Mouse (Mus musculus) layer of hippocampus, postnatal 25 days (tissue): ENCODE measurements at regions not wholly inside any gene's neighbourhood (a gene's known extent, or its start where the extent isn't known, plus 50 kb on each side); places are given as distances from the start of the nearest gene placed in this dataset.

ENCODE experiments used
- DNase-seq, 2 experiments: peaks; one replicate each; pipeline ENCODE4 v3.0.0; 2022; ENCODE audit warnings: mixed read lengths in 2 of 2, low spot score in 1 of 2; ENCODE audit errors: extremely low spot score in 1 of 2

DNA sequence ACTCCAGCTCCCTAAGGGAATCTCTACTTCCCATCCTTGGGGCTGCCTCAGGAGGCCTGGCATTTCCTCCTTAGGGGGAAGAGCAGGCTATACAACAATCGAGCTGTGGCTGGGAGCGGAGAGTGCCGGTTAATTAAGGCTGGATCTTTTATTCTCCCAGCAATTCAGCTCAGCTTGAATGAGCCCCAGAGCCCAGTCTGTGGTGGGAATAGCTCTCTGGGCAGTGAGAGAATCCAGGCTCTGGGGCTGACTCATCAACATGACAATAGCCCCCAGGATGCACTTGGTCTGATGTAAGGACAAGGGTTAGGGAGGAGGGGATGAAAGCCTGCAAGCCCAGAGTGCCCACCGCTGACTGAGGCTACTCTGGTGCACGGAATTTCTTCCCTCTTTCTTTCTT, 280.2 kb upstream of the Sox9 start:
- no peak for DNase-seq

DNA sequence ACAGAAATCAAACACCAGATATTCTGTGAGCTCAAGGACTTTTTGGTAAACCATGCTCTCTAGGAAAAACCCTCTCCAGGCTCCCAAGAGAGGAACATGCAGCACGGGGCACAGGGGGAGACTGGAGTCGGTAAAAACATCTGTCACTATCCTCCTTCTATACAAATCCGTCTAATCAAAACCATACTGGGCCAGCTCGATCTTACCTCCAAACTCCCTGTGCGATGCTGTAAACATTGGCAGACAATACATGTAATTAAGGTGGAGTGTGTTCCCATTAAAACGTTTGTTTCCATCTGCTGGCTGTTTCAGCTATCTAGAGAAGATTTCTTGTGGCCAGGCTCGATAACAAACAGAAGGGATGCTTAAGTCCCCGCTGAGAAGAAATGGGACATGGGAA, 262.9 kb upstream of the Sox9 start:
- no peak for DNase-seq

DNA sequence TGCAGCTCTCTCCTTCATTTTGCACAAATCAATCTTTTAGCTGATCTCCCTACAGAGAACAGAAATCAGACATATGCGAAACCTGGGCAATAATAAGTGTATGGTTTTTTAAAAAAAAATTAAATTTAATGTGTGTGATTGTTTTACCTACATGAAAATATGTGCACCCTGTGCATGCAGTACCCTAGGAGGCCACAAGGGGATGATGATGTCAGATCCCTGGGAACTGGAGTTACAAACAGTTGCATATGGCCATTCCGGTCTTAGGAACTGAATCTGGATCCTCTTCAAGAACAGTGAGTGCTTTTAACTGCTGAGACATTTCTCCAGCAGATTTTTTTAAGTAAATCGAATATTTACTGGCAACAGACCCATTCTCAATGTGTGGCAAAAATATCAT, 257.0 kb upstream of the Sox9 start:
- DNase-seq = no peak

DNA sequence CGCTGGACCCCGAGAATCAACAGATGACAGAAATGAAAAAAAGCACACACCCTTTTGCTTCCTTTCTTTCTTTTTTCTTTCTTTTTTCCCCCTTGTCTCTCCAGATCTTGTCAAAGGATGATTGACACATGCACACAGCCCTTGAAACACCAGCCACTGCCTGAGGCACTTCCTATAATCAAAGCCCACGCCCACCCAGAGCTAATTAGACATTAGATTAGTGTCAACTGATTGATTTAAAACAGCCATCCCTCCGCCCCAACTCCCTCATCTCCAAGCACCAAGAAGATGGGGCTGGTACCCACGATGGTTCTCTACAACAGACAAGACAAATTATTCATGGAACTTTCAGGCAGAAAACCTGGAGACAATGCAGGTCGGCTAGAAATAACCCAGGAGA, 239.5 kb upstream of the Sox9 start:
- DNase-seq = no peak

DNA sequence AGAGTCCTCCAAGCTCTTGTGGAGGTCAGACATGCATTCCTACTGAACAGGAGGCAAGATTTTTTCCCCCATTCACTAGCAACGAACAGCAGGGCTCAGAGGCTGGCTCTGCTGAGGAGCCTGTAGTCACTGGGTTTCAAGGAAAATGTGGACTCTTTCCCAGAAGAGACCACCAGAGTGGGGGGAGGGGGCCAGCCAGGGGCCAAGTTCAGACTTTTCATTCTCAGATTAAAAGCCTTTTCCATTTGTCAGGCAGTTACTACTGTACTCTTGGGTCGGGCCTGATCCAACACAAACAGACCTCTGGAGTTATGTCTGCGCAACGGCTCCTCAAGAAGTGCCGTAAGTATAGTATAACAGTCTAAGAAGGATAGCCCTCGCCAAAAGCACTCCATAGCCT, 238.6 kb upstream of the Sox9 start:
- DNase-seq = no peak

DNA sequence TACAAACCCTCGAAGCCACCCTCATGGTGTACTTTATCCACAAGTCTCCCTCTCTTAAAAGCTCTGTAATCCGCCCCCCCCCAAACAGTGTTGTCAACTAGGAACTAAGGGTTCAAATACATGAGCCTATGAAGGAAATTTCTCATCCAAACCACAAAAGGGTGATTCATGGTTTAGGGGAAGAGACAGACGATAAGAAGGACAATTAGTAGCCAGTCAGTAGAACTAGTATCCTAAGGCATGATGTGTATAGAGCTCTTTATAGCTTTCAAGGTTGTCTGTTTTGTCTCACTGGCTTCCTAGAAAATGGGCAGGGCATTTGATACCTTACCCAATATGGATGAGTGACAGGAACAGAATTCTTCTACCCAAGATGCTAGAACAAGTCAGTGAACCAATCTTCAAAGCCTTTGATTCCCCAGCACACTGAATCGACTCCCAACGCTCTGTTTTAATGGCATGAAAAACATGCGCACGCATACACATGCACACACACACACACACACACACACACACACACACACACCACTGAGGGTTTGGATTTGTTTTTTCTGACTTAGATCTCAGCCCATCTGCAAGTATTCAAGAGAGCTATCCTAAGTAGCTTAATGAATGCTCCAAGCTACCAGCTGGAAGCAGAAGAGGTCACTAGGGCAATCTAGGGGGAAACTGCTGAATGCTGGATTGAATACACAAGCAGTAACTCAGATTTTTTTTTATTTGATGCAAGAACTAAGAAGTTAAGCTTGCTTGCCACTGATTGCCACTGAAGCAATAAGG, 236.6 kb upstream of the Sox9 start:
- DNase-seq = no peak

DNA sequence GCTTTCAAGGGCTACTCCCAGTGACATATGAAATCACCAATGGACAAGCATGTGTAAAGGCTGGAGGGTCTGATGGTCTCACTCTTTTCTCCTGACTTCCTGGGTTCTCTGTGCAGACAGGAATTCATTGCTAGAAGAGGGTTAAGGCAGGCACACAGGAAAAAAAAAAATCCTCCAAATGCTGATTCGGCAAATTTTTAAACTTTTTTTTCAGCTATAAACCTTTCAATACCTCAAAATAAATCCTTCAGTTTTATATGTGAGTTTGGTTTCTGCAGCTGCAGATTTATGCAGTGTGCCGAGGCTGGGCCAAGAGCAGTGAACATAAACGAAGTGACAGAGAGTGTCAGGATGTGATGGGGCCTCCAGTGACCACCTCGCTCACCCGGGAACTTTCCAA, 235.9 kb upstream of the Sox9 start:
- DNase-seq = no peak

DNA sequence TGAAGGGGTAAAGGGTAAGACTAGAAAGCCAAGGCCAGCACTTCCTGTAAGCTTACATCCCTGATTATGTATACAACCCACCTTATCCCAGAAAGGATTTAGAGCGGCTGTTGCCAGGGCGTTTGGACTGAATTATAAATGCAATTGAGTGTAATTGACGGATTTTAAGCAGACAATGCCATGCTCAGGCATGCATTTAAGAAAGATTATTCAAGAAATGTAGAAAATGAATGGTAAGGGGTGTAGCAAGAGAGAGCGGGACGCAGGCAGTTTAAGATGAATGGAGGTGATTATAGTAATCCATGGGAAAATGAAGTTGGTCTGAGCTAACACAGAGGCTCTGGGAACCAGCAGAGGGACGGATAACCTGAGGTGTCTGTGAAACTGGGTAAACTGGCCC, 229.2 kb upstream of the Sox9 start:
- DNase-seq = no peak

DNA sequence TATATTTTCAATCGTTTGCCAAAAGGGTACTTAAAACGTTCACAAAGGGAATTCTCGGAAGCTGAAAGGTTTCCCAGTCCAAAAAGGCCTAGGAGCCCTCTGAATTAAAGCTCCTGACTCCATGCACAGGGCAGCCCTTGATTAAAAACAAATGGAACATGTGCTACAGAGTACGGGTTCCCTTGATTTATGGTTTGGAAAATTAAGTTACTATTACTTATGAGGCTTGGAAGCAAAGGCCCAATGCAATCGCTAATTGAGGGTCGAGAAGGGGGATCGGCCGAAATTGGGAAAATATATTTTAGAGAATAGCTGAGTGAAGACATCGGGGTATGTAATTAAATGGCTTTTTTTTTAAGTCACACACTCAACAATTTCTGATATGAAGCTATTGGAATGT, 219.0 kb upstream of the Sox9 start:
- no peak for DNase-seq

DNA sequence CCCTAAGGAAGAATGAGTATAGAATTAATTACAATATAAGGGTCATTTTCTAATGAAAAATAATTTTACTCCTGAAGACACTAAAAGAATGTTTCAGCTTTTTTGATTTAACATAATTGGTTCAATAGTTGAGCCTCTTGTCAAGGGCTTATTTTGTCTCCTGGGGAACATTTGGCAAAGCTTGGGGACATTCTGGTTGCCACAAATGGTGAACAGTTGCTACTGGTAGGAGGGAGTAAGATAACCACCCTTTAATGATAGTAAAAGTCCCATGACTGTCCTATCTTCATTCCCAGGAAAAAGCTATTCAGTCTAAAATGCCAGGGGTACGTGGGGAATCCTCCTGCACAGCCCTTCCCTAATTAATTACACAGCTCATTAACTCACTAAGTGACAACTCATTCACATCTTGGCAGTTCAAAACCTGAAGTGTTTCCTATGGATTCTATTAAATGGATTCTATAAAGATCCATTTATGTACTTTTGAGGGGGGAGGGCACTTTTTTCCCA, 217.3 kb upstream of the Sox9 start:
- peak in 1 of 2 experiments; percentile 16 for DNase-seq

DNA sequence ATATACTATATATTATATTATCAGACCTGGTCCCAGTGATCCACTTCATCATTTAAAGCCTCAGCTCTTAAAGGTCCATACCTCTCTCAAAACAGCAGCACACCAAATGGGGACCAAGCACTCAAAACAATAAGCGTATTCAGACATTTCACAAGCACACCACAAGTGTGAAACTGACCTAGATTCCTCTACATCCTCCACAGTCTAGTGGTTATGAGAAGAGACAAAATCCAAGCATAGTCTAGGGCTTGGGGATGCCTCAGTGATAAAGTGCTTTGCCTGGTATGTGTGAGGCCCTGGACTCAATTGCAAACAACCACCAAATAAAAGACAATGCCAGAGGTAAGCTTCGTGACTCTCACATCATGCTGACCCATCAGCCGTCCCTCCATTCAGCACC, 216.0 kb upstream of the Sox9 start:
- DNase-seq = no peak

DNA sequence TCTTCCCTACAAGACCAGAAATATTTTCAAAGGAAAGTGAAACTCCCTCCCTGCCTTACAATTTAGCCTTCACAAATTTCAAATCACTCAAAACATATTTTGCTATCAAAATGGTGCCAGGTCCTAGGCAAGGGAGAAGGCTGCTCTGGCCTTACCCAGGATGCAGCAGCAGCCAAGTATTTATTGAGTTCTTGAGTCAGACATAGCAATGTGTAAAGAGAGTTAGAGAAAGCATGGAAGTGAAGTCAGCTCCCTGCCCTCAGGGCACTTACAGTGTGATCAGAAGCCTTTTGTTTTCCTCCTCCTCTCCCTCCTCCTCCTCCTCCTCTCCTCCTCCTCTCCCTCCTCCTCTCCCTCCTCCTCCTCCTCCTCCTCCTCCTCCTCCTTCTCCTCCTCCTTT, 194.6 kb upstream of the Sox9 start:
- DNase-seq = no peak

DNA sequence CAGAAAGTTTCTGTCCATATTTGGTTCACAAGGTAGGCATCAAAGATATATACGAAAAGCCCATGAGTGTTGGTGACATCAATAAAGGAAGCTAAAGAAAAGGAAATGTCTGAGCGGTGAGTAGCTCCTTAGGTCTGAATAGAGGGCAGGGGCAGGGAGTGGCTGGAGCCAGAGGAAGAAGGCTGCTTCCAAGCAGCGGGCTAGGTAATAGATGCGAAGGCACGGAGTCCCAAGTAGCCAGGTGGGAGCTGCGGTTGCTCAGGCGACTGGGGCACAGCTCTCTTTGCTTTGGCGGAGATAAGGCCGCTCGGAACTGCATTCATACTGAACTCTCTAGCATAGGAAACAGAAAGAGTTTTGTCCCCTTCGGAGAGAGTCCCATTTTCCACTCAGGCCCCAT, 193.9 kb upstream of the Sox9 start:
- DNase-seq = no peak

DNA sequence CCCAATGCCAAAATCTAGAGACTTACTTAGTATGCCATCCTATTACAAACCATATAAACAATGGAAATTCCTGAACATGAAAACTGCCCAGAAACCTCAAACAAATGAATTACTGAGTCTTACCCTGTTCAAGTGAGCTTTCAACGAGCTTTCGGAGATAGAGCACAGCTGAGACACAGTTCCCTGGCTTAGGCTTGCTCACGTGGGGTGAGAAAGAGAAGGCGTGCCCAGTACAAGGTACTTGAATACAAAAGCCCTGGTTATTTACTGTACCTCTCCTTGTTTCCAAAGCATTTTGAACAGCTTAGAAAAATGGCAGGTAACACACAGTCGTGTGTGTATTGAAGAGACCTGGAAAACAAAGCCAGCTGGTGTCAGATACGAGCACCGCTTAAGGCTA, 191.8 kb upstream of the Sox9 start:
- no peak for DNase-seq

DNA sequence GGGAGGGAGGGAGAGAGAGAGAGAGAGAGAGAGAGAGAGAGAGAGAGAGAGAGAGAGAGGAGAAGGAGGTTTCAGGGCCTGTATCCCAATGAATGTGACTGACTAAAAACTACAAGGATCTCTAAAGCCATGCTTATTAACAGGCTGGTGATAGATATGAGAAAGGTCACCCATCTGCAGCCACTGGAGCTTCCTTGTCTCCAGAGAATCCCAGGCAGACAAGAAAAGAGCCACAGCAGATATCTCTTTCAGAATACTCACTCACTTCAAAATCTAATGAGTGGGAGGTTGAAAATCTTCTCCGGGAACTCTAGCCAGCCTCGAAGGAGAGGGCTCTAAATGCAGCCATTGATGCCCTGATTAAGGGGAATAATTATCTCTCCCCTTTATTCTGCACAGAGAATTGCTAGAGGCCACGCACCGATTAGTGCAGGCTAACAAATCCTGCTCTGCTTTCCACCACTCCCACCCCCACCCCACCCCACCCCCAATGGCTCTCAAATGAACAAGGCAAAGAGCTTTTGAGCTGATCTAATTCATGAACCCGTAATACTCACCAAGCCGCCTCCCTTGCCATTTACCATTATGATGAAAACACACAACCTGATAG, 189.5 kb upstream of the Sox9 start:
- DNase-seq = no peak

DNA sequence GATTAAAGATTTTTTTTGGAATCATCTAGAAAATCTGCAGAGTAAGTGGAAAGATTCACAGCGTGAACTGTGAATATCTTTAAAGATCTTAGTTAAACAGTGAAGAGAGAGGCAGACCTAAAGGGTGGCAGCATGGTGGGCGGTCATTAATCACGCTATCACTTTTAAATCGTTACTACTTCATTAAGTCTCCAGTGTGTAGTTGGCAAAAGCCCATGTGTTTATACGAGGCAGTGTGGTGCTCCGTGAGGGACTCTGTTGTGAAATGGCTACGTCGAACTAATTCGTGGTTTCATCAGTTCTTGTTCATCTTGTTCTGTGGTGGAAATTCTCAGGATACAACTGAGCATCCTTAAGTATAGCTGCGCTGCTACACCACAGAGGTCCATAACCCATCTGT, 188.2 kb upstream of the Sox9 start:
- DNase-seq = no peak

DNA sequence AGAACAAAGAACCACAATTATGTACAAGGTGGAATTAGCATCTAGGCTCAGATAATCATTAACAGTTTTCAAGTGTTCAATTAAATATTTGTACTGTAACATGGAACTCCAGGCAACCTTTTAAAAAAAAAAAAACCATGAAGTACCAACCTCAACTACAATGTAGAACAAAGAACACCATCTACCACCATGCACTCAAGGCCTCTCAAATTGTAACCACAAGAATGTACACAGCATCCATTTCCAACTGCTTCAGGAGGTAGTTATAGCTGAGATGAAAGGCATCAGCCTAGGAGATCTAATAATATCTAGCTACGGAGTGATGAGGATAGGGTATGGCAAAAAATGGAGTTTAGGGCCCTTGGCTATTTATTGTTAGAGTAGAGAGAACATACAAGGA, 174.7 kb upstream of the Sox9 start:
- DNase-seq = no peak

DNA sequence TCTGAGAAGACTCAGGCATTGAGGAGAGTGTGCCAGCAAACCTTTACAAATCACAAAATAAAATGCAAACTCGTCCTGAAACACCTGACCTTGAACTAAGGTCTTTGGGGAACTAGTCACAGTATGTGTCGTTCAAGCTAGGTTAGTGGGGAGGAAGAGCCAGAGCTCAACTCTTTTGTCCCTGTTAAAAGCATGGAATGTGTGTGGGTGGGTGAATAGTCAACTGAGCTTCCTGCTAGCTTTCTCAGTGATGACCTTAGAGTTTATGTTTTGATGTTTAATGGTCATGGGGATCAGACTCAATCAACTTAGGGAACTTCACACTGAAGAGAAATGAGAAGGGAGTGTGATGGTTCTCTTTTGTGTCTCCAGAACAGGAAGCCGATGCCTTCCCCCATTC, 172.7 kb upstream of the Sox9 start:
- no peak for DNase-seq

DNA sequence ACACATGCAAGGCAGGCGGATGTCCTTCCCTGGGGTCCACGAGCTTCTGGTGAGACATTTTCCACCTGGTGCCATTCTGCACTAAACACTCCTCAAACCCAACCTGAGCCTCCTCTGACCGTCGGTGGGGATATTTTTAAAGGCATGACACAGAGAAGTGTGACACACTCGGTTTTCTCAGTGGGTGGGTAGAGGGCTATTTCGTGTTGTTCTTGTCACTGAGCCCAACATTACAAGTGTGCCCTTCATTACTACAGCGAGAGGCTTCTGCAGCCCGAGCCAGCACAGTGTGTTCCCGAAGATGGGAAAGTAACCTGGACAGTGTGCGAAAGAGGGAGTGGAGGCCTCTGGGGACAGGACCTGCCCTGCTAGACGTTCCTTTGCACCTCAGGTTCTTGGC, 171.0 kb upstream of the Sox9 start:
- DNase-seq = no peak

DNA sequence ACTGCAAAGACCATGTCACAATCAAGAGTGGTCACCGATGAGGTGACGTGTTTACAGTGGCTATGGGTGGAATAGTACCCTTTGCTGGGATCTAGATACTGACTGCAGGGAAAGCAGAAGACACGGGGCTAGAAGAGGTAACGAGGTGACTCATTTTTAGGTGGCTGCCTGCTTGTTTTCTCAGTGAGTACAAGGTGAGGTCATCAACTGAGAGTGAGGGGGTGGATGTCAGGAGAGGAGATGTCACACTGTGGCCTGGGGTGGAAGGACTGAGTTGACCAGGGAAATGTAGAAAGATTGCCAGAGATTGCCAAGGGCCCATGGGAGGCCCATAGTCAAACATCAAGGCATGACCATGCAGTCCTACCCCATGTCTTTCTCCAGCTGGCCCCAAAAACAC, 166.4 kb upstream of the Sox9 start:
- DNase-seq = no peak

DNA sequence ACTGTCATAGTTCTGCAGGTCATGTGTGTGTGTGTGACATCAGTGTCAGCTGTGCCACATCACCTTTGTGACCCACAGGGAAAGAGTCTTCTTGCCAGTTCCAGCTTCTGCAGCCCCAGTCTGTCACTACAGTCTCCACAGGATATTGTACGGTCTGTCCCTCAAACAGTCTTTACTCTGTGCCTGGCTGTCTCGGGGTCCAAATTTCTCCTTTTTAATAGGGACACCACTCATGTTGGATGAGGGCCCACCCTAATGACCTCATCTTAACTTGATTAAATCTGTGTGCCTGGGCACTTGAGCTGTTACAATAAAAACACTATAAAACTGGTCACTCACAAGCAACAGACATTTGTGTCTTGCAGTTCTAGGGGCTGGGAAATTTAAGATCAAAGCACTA, 165.1 kb upstream of the Sox9 start:
- DNase-seq = no peak

DNA sequence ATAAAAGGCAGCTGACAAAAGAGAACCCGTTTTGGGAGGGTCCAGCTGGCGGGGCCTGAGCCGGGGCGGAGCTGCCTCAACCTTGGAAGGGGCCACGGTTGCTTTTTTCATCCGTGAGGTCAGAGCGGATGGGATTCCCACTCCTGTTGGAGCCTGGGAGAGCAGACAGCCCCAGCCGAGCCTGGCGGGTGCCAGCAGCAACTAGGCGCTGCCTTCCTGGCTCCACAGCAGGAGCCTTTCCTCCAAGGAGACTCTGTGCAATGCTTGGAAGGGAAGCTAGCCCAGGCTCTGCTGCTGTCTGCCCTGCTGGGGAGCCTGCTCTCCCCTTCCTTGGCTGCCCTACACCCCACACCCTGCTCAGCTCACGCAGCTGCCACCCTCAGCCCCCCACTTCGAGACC, 161.1 kb upstream of the Sox9 start:
- peak; percentile 11 to 19 for DNase-seq
